Comparison of ENCODE assay signal across 29 mouse cellular contexts in genomic region chr8:92029954-92030353, GRCm38 (mm10).
DNase-seq lines count a peak whose midpoint lies in the region; ATAC-seq and TF ChIP-seq lines count a peak whose summit lies in the region.
"Had no signal": no experiment of that assay in that cellular context is flagged by ENCODE, and none has a peak within 500 bp of the region (broad histone marks: within the 10 kb centered on the region; RNA-seq: fewer than 3 reads in every experiment).

No protein-coding gene starts in this region.

- H3K4me1 ChIP-seq in hindbrain, embryonic 13.5 days (replicated peaks): peaks cover 46% of the 10 kb centered on the region
- peaks cover 57% of the 10 kb centered on the region for H3K4me1 ChIP-seq in midbrain, embryonic 13.5 days (replicated peaks)
- H3K4me1 ChIP-seq in lung, adult 2 months (ENCODE audit: control insufficient read depth, insufficient read depth, low read length): no peaks in the 10 kb centered on the region
- H3K4me1 ChIP-seq: embryonic facial prominence, embryonic 12.5 days; kidney, embryonic 15.5 days had no signal

- H3K4me3 ChIP-seq in hindbrain, embryonic 13.5 days: no peak overlapping the region
- no peak overlapping the region for H3K4me3 ChIP-seq in midbrain, embryonic 13.5 days (replicated peaks)
- no peak overlapping the region for H3K4me3 ChIP-seq in lung, adult 2 months (replicated peaks; ENCODE audit: extremely low read depth, low read depth, low read length)
- H3K4me3 ChIP-seq: embryonic facial prominence, embryonic 12.5 days; forebrain, embryonic 12.5 days; heart, embryonic 12.5 days; kidney, embryonic 15.5 days; limb, embryonic 10.5 days; liver, embryonic 15.5 days; midbrain, embryonic 12.5 days had no signal

- no peak for ATAC-seq in hindbrain, embryonic 13.5 days (ENCODE audit: low FRiP score)
- no peak for ATAC-seq in midbrain, embryonic 13.5 days

- WGBS in hindbrain, embryonic 13.5 days: 19% methylated on average over 9 of the region's 9 CpGs
- 24% methylated on average over 9 of the region's 9 CpGs for WGBS in midbrain, embryonic 13.5 days
- 42% methylated on average over 9 of the region's 9 CpGs for WGBS in lung, adult 2 months

- H3K36me3 ChIP-seq in hindbrain, embryonic 13.5 days: no peaks in the 10 kb centered on the region
- H3K36me3 ChIP-seq in midbrain, embryonic 13.5 days: no peaks in the 10 kb centered on the region
- H3K36me3 ChIP-seq: embryonic facial prominence, embryonic 12.5 days; forebrain, embryonic 12.5 days; G1E; heart, embryonic 12.5 days; kidney, embryonic 15.5 days; limb, embryonic 10.5 days; liver, embryonic 15.5 days; midbrain, embryonic 12.5 days had no signal

- TF ChIP-seq CTCF in lung, adult 2 months (IDR thresholded peaks at IDR 0.05; ENCODE audit: insufficient read depth, low read length): no peak

- H3K9ac ChIP-seq in hindbrain, embryonic 13.5 days: 0 out of 2 replicates have a peak overlapping the region, but pooled peaks have one; percentile 20
- H3K9ac ChIP-seq in midbrain, embryonic 13.5 days (replicated peaks): peak overlapping the region; percentile 3; the same call in 1 of the 2 replicates
- H3K9ac ChIP-seq: embryonic facial prominence, embryonic 12.5 days; forebrain, embryonic 12.5 days; heart, embryonic 12.5 days; kidney, embryonic 15.5 days; liver, embryonic 15.5 days; midbrain, embryonic 12.5 days had no signal

- TF ChIP-seq POLR2A in lung, adult 2 months (IDR thresholded peaks at IDR 0.05; ENCODE audit: borderline replicate concordance, extremely low read depth, low read depth, low read length): no peak

- H3K4me2 ChIP-seq in hindbrain, embryonic 13.5 days: 0 out of 2 replicates have a peak overlapping the region, but pooled peaks have one; percentile 6
- no peak overlapping the region for H3K4me2 ChIP-seq in midbrain, embryonic 13.5 days (replicated peaks)
- H3K4me2 ChIP-seq: embryonic facial prominence, embryonic 12.5 days; forebrain, embryonic 12.5 days; heart, embryonic 12.5 days; kidney, embryonic 15.5 days; liver, embryonic 15.5 days; midbrain, embryonic 12.5 days had no signal

- no peaks in the 10 kb centered on the region for H3K9me3 ChIP-seq in hindbrain, embryonic 13.5 days
- H3K9me3 ChIP-seq in midbrain, embryonic 13.5 days: no peaks in the 10 kb centered on the region
- H3K9me3 ChIP-seq: embryonic facial prominence, embryonic 12.5 days; forebrain, embryonic 12.5 days; heart, embryonic 12.5 days; kidney, embryonic 15.5 days; limb, embryonic 10.5 days; liver, embryonic 15.5 days; midbrain, embryonic 12.5 days had no signal

- H3K27ac ChIP-seq in hindbrain, embryonic 13.5 days: peak overlapping the region; percentile 55
- H3K27ac ChIP-seq in midbrain, embryonic 13.5 days: peak overlapping the region; percentile 19; the same call in 1 of the 2 replicates
- H3K27ac ChIP-seq: embryonic facial prominence, embryonic 12.5 days; forebrain, embryonic 12.5 days; kidney, embryonic 15.5 days; limb, embryonic 10.5 days; liver, embryonic 15.5 days; midbrain, embryonic 12.5 days had no signal

- H3K27me3 ChIP-seq in hindbrain, embryonic 13.5 days: peaks cover 20% of the 10 kb centered on the region
- peaks cover 28% of the 10 kb centered on the region; the same call in 1 of the 2 replicates for H3K27me3 ChIP-seq in midbrain, embryonic 13.5 days
- H3K27me3 ChIP-seq: CH12.LX had no signal

- DNase-seq in layer of hippocampus, postnatal 10 days (ENCODE audit: low spot score in 2 of 2): peak; percentile 8 to 15
- no peak for DNase-seq in layer of hippocampus, postnatal 25 days (ENCODE audit: extremely low spot score in 1 of 2, low spot score in 1 of 2)
- DNase-seq in brain, embryonic 18.5 days (ENCODE audit: low read depth, low spot score): peak; percentile 12
- DNase-seq in T-cell, adult 2 months (ENCODE audit: low spot score): no peak
- DNase-seq in embryo, embryonic 11 days: no peak
- DNase-seq in lung, adult 2 months: no peak
- DNase-seq: adrenal gland, postnatal 10 days; B cell, adult 2 months; cerebellum, adult 9-10 months; gastrocnemius, postnatal 25 days; heart, adult 18-20 months; heart, postnatal 10 days; kidney, adult 11 months; kidney, postnatal 36 days; liver; lung, postnatal 10 days; right cerebral cortex, postnatal 25 days; thymus, postnatal 14 days had no signal

Comparison
In these comparisons a context has a peak if more than half of its experiments do, and no peak if none do; other contexts are left out.
1. DNase-seq: peak in layer of hippocampus, postnatal 10 days (2 of 2) and brain, embryonic 18.5 days (single experiment); none in layer of hippocampus, postnatal 25 days (0 of 2), T-cell, adult 2 months (single experiment), embryo, embryonic 11 days (single experiment) and lung, adult 2 months (single experiment).